Mouse (Mus musculus): ENCODE measurements around the gene Trim41. TPM values are rescaled to one million over a fixed set of nuclear protein-coding genes. Genes with fewer than 3 reads are reported as not detected.
A peak's percentile ranks its signal among the peaks of the same experiment; 100 is the strongest.

Trim41 gene
- total RNA-seq, 1 experiment from 2014 or later = 59.4 TPM

DNA sequence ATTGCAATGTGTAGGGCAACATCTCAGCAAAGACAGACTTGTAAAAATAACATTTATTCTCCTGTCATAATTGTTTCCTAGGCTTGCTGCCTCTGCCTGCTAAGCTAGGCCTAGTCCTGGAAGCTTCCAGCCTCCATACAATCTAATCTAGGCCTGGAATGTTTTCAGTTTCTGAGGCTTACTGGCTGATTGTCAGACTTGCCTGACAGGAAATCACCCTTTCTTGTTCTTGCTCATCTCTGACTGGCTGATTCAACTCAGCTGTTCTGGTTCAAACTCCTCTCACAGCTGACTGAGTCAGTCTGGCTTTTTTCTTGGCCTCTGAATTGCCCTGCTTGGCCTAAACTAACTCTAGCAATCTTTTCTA is 3.1 kb upstream of the Trim41 start:
- ATAC-seq (replicated peaks; ENCODE audit: insufficient number of reproducible peaks, low FRiP score, low TSS enrichment, poor library complexity, severe bottlenecking) = no peak

DNA sequence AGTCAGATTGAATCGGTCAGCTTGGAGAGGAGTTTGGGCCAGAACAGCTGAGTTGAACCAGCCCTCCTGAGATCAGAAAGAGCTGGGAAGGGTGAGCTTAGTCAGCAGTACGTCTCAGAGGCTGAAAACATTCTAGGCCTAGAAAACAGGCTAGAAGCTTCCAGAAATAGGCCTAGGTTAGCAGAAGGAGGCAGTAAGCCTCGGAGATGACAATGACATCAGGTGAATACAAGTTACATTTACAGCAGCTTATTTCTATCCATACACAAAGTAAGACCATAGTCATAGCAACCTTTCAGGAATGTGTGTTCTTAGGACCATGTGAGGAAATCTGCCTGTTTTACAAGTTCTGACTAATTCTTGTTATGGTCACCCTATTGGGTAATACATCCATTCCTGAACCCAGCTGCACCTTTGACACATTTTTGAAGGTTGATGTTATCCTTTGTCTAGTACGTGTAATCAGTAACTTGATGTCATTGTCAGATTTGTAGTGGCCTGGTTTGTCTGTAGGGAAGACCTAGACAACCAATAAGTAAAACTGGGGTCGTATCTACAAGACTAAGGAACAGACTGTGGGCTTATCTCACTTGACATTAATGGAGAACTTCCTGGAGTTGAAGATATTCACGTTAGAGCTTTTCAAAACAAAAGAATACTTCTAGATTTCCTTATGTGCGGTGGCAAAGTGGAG is 2.6 kb upstream of the Trim41 start:
- no peak for ATAC-seq (replicated peaks; ENCODE audit: insufficient number of reproducible peaks, low FRiP score, low TSS enrichment, poor library complexity, severe bottlenecking)

GRCm38 (mm10) chr11:48818346-48818745 is 1.2 kb upstream of the Trim41 start:
- peak; percentile 34 for ATAC-seq (replicated peaks; ENCODE audit: insufficient number of reproducible peaks, low FRiP score, low TSS enrichment, poor library complexity, severe bottlenecking)

- ATAC-seq (replicated peaks; ENCODE audit: insufficient number of reproducible peaks, low FRiP score, low TSS enrichment, poor library complexity, severe bottlenecking) = no peak
Observed at GRCm38 (mm10) chr11:48817794-48818193, 641 bp upstream of the Trim41 start.

DNA sequence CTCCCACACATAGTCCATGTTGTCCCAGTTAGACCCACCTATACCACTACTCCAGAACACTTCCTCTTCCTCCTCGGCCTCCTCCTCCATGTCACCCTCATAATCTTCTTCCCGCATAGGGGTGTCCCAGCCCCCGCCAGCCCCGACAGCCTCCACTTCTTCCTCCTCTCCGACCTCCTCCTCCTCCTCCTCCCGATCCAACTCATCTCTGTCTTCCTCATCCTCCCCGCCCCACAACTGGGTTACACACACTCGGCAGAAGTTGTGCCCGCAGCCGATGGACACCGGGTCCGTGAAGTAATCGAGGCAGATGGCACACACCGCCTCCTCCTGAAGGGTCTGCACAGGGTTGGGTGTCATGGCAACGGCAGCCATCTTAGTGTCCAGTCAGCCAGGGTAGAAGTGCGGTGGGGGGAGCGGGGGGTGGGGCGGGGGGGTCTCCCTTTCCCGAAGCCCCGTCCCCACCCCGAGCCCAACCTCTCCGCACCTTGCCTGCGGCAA is 822 bp downstream of the Trim41 start:
- ATAC-seq (replicated peaks; ENCODE audit: insufficient number of reproducible peaks, low FRiP score, low TSS enrichment, poor library complexity, severe bottlenecking) = 0 out of 2 replicates have a peak, but pooled peaks have one; percentile 4

DNA sequence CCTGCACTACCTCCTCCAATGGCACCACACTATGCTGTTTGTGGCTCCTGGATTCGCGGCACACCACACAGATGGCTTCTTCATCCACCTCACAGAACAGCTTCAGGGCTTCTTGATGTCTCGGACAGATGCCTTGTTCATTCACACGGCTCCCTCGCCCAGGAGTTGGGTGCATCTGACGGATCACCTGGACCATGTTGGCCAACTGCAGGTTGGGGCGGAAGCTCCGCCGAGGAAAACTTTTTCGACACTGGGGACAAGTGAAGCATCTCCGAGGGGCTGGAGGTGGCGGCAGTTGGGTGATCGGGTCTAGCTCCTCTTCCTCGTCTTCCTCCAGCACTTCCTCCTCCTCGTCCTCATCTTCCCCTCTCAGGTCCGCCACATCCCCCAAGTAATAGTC is 1.3 kb downstream of the Trim41 start:
- ATAC-seq (replicated peaks; ENCODE audit: insufficient number of reproducible peaks, low FRiP score, low TSS enrichment, poor library complexity, severe bottlenecking) = no peak

GRCm38 (mm10) chr11:48813782-48814181 is 3.4 kb downstream of the Trim41 start:
- no peak for ATAC-seq (replicated peaks; ENCODE audit: insufficient number of reproducible peaks, low FRiP score, low TSS enrichment, poor library complexity, severe bottlenecking)

DNA sequence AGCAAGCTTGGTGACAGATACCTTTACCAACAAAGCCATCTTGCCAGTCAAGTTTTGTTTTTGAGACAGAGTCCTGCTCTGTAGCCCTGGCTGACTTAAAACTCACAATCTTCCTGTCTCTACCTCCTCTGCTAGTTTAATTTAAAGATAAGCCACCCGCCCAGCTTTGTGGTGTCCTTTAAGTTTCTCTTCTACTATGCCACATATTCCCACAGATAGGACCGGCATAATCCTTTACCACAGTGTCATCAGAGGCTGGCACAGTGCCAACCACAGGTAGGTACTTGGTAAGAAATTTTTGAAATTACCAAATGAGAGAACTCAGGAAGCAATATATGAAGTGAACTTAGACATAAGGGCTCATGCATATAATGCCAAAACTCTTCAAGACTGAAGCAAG is 7.0 kb downstream of the Trim41 start:
- no peak for ATAC-seq (replicated peaks; ENCODE audit: insufficient number of reproducible peaks, low FRiP score, low TSS enrichment, poor library complexity, severe bottlenecking)

GRCm38 (mm10) chr11:48809434-48809830 is 7.7 kb downstream of the Trim41 start:
- ATAC-seq (replicated peaks; ENCODE audit: insufficient number of reproducible peaks, low FRiP score, low TSS enrichment, poor library complexity, severe bottlenecking) = no peak

DNA sequence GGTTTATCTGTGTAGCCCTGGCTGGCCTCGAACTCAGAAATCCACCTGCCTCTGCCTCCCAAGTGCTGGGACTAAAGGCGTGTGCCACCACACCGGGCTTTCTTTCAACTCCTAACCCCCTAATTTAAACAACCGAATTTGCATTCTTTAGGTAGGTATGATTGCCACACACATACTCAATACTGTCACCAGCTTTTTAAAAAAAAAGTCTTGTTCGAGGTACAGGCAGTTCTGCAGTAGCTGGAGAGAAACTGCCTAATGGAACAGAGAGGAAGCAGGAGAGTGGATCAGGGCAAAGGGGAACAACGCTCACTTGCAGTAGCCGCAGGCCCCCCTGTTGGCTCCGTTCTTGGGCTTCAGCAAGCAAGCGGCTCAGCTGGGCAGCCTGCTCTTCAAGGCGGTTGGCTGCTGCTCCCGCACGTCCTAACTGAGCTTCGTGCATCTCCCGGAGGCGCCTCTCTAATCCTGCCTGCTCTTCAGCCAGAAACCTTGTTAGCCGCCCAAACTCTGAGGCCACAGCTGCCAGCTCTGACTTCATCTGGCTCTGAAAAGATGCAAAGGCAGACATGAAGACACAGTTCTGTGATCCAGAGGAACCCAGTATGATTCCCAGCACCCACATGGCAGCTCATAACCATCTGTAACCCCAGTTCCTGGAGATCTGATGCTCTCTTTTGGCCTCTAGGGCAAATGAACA is 8.3 kb downstream of the Trim41 start:
- ATAC-seq (replicated peaks; ENCODE audit: insufficient number of reproducible peaks, low FRiP score, low TSS enrichment, poor library complexity, severe bottlenecking) = no peak

DNA sequence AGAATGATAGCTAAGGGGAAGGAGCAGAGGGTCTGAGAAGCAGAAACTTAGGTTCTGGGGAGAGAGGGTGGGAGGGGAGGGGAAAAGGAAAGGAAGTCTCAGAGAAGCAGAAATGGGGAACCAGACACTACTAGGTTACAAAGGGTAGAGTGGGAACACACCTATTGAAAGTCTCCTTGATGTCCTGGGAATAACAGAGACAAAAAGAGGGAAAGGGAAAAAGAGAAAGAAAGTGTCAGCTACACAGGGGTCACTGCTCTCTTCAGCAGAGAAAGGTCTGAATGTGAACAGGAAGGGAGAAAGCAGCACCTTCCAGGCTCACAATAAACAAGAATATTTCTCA is 8.9 kb downstream of the Trim41 start:
- ATAC-seq (replicated peaks; ENCODE audit: insufficient number of reproducible peaks, low FRiP score, low TSS enrichment, poor library complexity, severe bottlenecking) = no peak

DNA sequence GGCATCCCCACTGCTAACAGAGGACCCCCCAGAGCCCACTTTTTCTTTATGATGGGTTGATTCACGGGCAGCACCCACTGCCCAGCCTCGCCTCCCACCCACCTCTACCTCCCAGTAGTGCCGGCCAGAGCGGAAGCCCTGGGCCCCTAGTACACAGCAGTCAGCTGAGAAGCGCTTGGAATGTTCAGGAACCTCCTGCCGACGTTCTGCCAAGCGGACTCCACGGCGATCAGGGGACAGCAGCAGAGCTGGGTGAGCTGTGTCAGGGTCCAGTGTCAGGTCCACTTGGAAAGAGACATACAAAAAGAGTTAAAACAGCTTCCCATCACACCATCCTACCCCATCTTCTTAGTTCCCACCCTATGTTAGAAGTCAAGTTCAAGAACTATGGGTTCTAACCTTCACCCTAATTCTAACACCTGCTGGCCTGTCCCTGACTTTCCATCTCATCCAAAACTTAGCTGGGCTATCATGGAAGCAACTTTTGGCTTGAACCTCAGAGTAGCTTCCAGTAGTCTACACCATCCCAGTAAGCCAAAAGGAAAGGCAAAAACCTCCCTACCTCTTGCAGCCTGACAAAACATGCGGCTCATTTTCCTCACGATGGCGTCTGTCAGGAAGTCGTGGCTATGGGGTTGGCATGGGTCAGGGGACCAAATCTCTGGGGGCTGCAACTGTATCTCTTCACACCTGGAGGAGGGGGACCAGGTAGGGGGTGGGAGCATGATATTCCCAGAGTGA is 9.4 kb downstream of the Trim41 start:
- no peak for ATAC-seq (replicated peaks; ENCODE audit: insufficient number of reproducible peaks, low FRiP score, low TSS enrichment, poor library complexity, severe bottlenecking)

- no peak for ATAC-seq (replicated peaks; ENCODE audit: insufficient number of reproducible peaks, low FRiP score, low TSS enrichment, poor library complexity, severe bottlenecking)
Observed at GRCm38 (mm10) chr11:48806856-48807562, 10.1 kb downstream of the Trim41 start.

GRCm38 (mm10) chr11:48804922-48805321 is 12.2 kb downstream of the Trim41 start:
- ATAC-seq (replicated peaks; ENCODE audit: insufficient number of reproducible peaks, low FRiP score, low TSS enrichment, poor library complexity, severe bottlenecking) = no peak

- ATAC-seq (replicated peaks; ENCODE audit: insufficient number of reproducible peaks, low FRiP score, low TSS enrichment, poor library complexity, severe bottlenecking) = no peak
Observed at GRCm38 (mm10) chr11:48803988-48804387, 13.2 kb downstream of the Trim41 start.

GRCm38 (mm10) chr11:48801831-48802772 is 15.1 kb downstream of the Trim41 start:
- no peak for ATAC-seq (replicated peaks; ENCODE audit: insufficient number of reproducible peaks, low FRiP score, low TSS enrichment, poor library complexity, severe bottlenecking)

DNA sequence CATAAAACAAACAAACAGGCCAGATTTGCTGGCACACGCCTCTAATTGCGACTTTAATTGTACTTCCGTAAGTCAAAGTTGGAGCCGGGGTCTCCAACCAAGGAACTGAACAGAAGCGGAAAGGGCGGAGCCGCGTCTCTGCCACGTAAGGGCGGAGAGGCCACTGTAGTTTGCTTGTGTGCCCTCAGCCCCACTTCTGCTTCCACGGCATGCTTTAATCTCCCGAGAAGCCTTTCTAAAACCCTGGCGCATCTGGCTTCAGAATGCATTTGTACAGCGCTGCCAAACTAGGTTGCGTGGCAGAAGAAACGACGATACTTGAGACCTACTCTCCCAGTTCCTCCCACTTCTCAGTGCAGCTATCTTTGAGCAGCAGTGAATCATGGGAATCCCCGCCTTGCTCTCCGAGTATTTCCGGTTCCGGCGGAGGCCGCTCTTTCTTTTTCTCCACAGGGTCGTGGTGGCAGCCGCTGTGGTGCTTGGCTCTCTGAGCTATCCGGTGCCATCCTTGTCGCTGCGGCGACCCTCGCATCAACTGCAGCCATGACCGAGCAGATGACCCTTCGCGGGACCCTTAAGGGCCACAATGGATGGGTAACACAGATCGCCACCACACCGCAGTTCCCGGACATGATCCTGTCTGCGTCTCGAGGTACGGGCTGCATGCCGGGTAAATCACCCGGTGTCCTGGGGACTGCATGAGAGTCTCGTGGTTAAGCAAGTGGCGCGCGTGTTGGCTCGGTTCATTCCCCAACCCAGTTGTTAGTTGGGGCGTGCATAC is 17.0 kb downstream of the Trim41 start, which contains the start of gene Rack1:
Gene Rack1, plus strand, starts transcription at position 412 of the 781 bp plus-strand sequence.
- ATAC-seq (replicated peaks; ENCODE audit: insufficient number of reproducible peaks, low FRiP score, low TSS enrichment, poor library complexity, severe bottlenecking) = peak; percentile 81
